Mouse (Mus musculus) stomach, embryonic 16.5 days (tissue): ENCODE measurements around the gene Ccdc152. TPM values are rescaled to one million over a fixed set of nuclear protein-coding genes. Genes with fewer than 3 reads are reported as not detected.

Source experiments
- ATAC-seq: fragments of 200-750 bp; cut with Nextera tagmentation; 2 replicates; pipeline ENCODE4 v1.8.0; 2017; ENCODE audit warnings: moderate number of reproducible peaks, moderate TSS enrichment; ENCODE audit not compliant: insufficient read depth, low FRiP score
- H3K27ac ChIP-seq: fragments of 300-500 bp; sonication (generic); 2 replicates; pipeline ENCODE4 v1.5.1; 2014; ENCODE audit warnings: low read length
- H3K27me3 ChIP-seq: fragments of 300-500 bp; sonication (generic); 2 replicates; pipeline ENCODE4 v1.6.1; 2014; ENCODE audit warnings: low read length, control low read depth, mixed read lengths; ENCODE audit not compliant: control insufficient read depth, insufficient read depth
- H3K36me3 ChIP-seq: fragments of 300-500 bp; sonication (generic); 2 replicates; pipeline ENCODE4 v1.6.1; 2014; ENCODE audit warnings: low read length; ENCODE audit not compliant: control insufficient read depth, insufficient read depth
- H3K4me1 ChIP-seq: fragments of 300-500 bp; sonication (generic); 2 replicates; pipeline ENCODE4 v1.6.1; 2014; ENCODE audit warnings: low read length, control low read depth, mixed read lengths; ENCODE audit not compliant: control insufficient read depth, insufficient read depth
- H3K4me2 ChIP-seq: fragments of 300-500 bp; sonication (generic); 2 replicates; pipeline ENCODE4 v1.6.1; 2014; ENCODE audit warnings: low read depth, low read length, mixed read lengths
- H3K4me3 ChIP-seq: fragments of 300-500 bp; sonication (generic); replicated peaks from 2 replicates; pipeline ENCODE4 v1.5.1; 2014; ENCODE audit warnings: mild to moderate bottlenecking, low read length
- H3K9ac ChIP-seq: fragments of 300-500 bp; sonication (generic); 2 replicates; pipeline ENCODE4 v1.6.1; 2014; ENCODE audit warnings: low read length
- H3K9me3 ChIP-seq: fragments of 300-500 bp; sonication (generic); replicated peaks from 2 replicates; pipeline ENCODE4 v1.6.1; 2016; ENCODE audit warnings: low read length, control low read depth; ENCODE audit not compliant: control insufficient read depth
- WGBS: fragments of 180-500 bp; shearing (Covaris S2); extraction: QIAGEN DNeasy Blood & Tissue Kit; methylation state at CpG from one replicate; pipeline ENCODE4 v1.1.7; 2014; 5-methylcytosine and 5-hydroxymethylcytosine counted together
- polyA plus RNA-seq: library from polyadenylated mRNA; unstranded; fragments of >200 nt; fragmentation: Nextera tagmentation; extraction: Ambion mirVana; gene quantifications from 2 replicates; pipeline ENCODE4 v1.2.1, GENCODE M21; 2015

The Ccdc152 gene
- polyA plus RNA-seq, 1 experiment from 2014 or later = 0.28 TPM

- no peak overlapping the region for H3K9ac ChIP-seq
- no peaks in the 10 kb centered on the region for H3K9me3 ChIP-seq
- H3K4me3 ChIP-seq = no peak overlapping the region
- H3K27me3 ChIP-seq = no peaks in the 10 kb centered on the region
- H3K36me3 ChIP-seq = peaks cover 12% of the 10 kb centered on the region
- H3K27ac ChIP-seq = no peak overlapping the region
- H3K4me1 ChIP-seq = no peaks in the 10 kb centered on the region
- no peak overlapping the region for H3K4me2 ChIP-seq
- ATAC-seq = no peak
These were observed 19.7 kb upstream of the Ccdc152 start for GRCm38 (mm10) chr15:3323041-3323440.

GRCm38 (mm10) chr15:3319929-3320328 is 16.6 kb upstream of the Ccdc152 start:
- no peak overlapping the region for H3K4me2 ChIP-seq
- H3K9ac ChIP-seq = no peak overlapping the region
- H3K4me1 ChIP-seq = no peaks in the 10 kb centered on the region
- H3K9me3 ChIP-seq = no peaks in the 10 kb centered on the region
- H3K4me3 ChIP-seq = no peak overlapping the region
- peaks cover 6% of the 10 kb centered on the region for H3K36me3 ChIP-seq
- no peak overlapping the region for H3K27ac ChIP-seq
- WGBS = 88% methylated on average over 9 of the region's 9 CpGs
- no peaks in the 10 kb centered on the region for H3K27me3 ChIP-seq
- ATAC-seq = no peak

GRCm38 (mm10) chr15:3316617-3317016 is 13.3 kb upstream of the Ccdc152 start:
- Histone ChIP-seq H3K4me1 (no peaks in the 10 kb centered on the region), H3K36me3 (peaks cover 6% of the 10 kb centered on the region), H3K4me3 (no peak overlapping the region), H3K4me2 (no peak overlapping the region), H3K27me3 (no peaks in the 10 kb centered on the region), H3K9me3 (no peaks in the 10 kb centered on the region), H3K27ac (no peak overlapping the region), H3K9ac (no peak overlapping the region)
- 80% methylated on average over 2 of the region's 2 CpGs for whole genome bisulfite sequencing
- ATAC-seq = no peak

GRCm38 (mm10) chr15:3312937-3313336 is 9.6 kb upstream of the Ccdc152 start:
- Histone ChIP-seq H3K4me1 (no peaks in the 10 kb centered on the region), H3K27ac (no peak overlapping the region), H3K4me2 (no peak overlapping the region), H3K36me3 (no peaks in the 10 kb centered on the region), H3K4me3 (no peak overlapping the region), H3K9ac (no peak overlapping the region), H3K27me3 (no peaks in the 10 kb centered on the region), H3K9me3 (no peaks in the 10 kb centered on the region)
- ATAC-seq = no peak

- Histone ChIP-seq H3K4me1 (no peaks in the 10 kb centered on the region), H3K4me3 (no peak overlapping the region), H3K27ac (no peak overlapping the region), H3K36me3 (no peaks in the 10 kb centered on the region), H3K9me3 (no peaks in the 10 kb centered on the region), H3K9ac (no peak overlapping the region), H3K4me2 (no peak overlapping the region), H3K27me3 (no peaks in the 10 kb centered on the region)
- ATAC-seq = no peak
- WGBS = 83% methylated on average over 3 of the region's 3 CpGs
These were observed 6.5 kb upstream of the Ccdc152 start for GRCm38 (mm10) chr15:3309856-3310255.

GRCm38 (mm10) chr15:3300361-3301100 is 2.8 kb downstream of the Ccdc152 start:
- Histone ChIP-seq H3K4me3 (no peak overlapping the region), H3K4me1 (no peaks in the 10 kb centered on the region), H3K36me3 (no peaks in the 10 kb centered on the region), H3K9ac (no peak overlapping the region), H3K27ac (no peak overlapping the region), H3K27me3 (no peaks in the 10 kb centered on the region), H3K9me3 (no peaks in the 10 kb centered on the region), H3K4me2 (no peak overlapping the region)
- WGBS = 68% methylated on average over 4 of the region's 4 CpGs
- ATAC-seq = no peak

GRCm38 (mm10) chr15:3297615-3298014 is 5.7 kb downstream of the Ccdc152 start:
- Histone ChIP-seq H3K36me3 (no peaks in the 10 kb centered on the region), H3K4me2 (no peak overlapping the region), H3K4me1 (no peaks in the 10 kb centered on the region), H3K27ac (no peak overlapping the region), H3K9ac (no peak overlapping the region), H3K4me3 (no peak overlapping the region), H3K9me3 (no peaks in the 10 kb centered on the region), H3K27me3 (no peaks in the 10 kb centered on the region)
- ATAC-seq = no peak
- 78% methylated on average over 8 of the region's 8 CpGs for WGBS

GRCm38 (mm10) chr15:3295986-3296385 is 7.3 kb downstream of the Ccdc152 start:
- no peak overlapping the region for H3K4me3 ChIP-seq
- no peak overlapping the region for H3K9ac ChIP-seq
- no peaks in the 10 kb centered on the region for H3K4me1 ChIP-seq
- 67% methylated on average over 1 of the region's 1 CpGs for WGBS
- no peak overlapping the region for H3K27ac ChIP-seq
- no peaks in the 10 kb centered on the region for H3K36me3 ChIP-seq
- no peaks in the 10 kb centered on the region for H3K9me3 ChIP-seq
- no peak overlapping the region for H3K4me2 ChIP-seq
- no peak for ATAC-seq
- no peaks in the 10 kb centered on the region for H3K27me3 ChIP-seq

- H3K27me3 ChIP-seq = no peaks in the 10 kb centered on the region
- H3K9ac ChIP-seq = no peak overlapping the region
- H3K4me3 ChIP-seq = no peak overlapping the region
- no peak for ATAC-seq
- no peak overlapping the region for H3K4me2 ChIP-seq
- no peaks in the 10 kb centered on the region for H3K36me3 ChIP-seq
- H3K9me3 ChIP-seq = no peaks in the 10 kb centered on the region
- WGBS = 63% methylated on average over 1 of the region's 1 CpGs
- H3K27ac ChIP-seq = no peak overlapping the region
- no peaks in the 10 kb centered on the region for H3K4me1 ChIP-seq
These were observed 9.8 kb downstream of the Ccdc152 start for GRCm38 (mm10) chr15:3293477-3293876.
